Mouse (Mus musculus): Measurements from ENCODE around the gene Kcnip2. TPM values are rescaled to one million over a fixed set of nuclear protein-coding genes. Genes with fewer than 3 reads are reported as not detected.
A peak's percentile ranks its signal among the peaks of the same experiment; 100 is the strongest.

Kcnip2 gene
- polyA plus RNA-seq, 1 experiment from 2014 or later: 0.73 TPM

DNA sequence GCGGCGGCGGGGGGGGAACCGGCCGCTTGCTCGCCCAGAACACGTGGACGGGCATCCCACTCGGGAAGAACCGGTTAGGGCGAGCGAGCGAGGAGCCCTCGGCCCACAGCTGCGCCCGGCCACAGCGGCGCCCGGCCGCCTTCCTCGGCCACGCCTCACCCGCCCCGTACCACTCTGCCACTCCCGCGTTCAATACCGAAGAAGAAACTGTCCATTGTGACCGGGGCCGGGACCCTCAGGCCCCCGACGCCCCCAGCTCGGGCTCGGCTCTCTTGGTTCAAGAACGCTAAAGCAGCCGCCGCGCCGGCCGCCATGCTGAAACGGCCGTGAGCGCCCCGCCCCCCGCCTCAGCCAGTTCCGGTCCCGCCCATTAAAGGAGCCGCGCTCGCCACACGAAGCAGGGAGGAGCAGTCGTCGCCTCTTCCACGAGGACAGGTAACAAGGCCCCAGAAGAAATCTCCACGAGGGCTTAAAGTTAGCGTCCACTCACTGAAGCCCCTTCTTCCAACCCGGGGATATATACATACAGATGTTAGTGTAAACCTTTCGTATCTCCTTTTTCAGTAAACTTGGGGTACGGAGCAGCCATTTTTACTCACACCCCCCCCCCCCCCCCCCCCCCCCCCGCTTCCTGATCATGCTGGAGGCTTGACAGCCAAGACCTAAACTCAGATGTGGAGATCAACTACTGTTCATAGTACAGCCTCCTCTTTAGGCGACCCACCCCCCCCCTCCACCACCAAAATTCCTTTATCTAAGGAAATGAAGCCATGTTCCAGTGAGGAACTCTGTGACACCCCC is 66.4 kb downstream of the Kcnip2 start, which contains the start of gene Npm3:
Gene Npm3, minus strand, starts transcription at position 349 of the 801 bp plus-strand sequence.
- H3K9ac ChIP-seq (ENCODE audit: low read depth, low read length): peak within 1 kb of the TSS; percentile 79
- peak within 1 kb of the TSS; percentile 97 for H3K4me2 ChIP-seq (replicated peaks; ENCODE audit: low read depth, low read length)
- DNase-seq (ENCODE audit: low spot score) (peak; percentile 93), ATAC-seq (ENCODE audit: low FRiP score) (peak; percentile 84)
- peaks cover 24% of the 10 kb centered on the region for H3K27me3 ChIP-seq (ENCODE audit: control insufficient read depth, insufficient read depth, low read length)
- WGBS: under 1% methylated on average over 56 of the region's 60 CpGs
- peaks cover 10% of the 10 kb centered on the region for H3K36me3 ChIP-seq (ENCODE audit: control insufficient read depth, insufficient read depth, low read length)
- H3K4me1 ChIP-seq (replicated peaks; ENCODE audit: control insufficient read depth, insufficient read depth, low read length): peaks cover 6% of the 10 kb centered on the region
- no peaks in the 10 kb centered on the region for H3K9me3 ChIP-seq (ENCODE audit: control insufficient read depth, low read length)
- peak within 1 kb of the TSS; percentile 80 for H3K4me3 ChIP-seq (ENCODE audit: low read depth, low read length)
- H3K27ac ChIP-seq (ENCODE audit: low read depth, low read length): no peak within 1 kb of the TSS

DNA sequence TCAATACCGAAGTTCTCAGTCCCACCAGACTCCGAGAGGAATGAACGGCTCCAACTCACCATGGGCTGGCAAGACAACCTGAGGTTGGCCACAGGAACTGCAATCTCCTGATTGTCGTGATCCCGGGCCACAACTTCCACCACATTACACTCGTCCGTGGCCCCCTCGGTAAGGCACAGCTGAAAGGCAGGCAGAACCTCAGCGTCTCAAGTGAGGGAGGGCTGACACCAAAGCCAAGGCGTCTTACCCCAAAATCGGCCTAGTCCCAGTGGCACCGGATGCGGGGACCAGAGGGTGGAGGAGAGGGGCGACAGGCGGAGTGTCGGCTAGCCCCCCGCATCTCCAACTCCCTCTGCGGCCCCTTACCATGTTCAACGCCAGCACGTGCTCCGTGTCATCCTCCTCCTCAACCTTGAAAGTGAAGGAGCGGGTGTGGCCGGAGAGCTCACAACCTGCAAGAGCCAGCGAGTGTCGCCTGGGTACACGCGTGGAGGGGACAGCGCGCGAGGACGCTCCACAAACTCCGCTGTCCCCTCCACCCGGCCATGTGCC is 67.1 kb downstream of the Kcnip2 start:
- Histone ChIP-seq H3K27ac (ENCODE audit: low read depth, low read length) (no peak overlapping the region), H3K36me3 (ENCODE audit: control insufficient read depth, insufficient read depth, low read length) (peaks cover 5% of the 10 kb centered on the region), H3K9me3 (ENCODE audit: control insufficient read depth, low read length) (no peaks in the 10 kb centered on the region), H3K4me3 (ENCODE audit: low read depth, low read length) (peak overlapping the region; percentile 80), H3K27me3 (ENCODE audit: control insufficient read depth, insufficient read depth, low read length) (peaks cover 30% of the 10 kb centered on the region), H3K9ac (ENCODE audit: low read depth, low read length) (peak overlapping the region; percentile 79), H3K4me2 (replicated peaks; ENCODE audit: low read depth, low read length) (peak overlapping the region; percentile 97), H3K4me1 (replicated peaks; ENCODE audit: control insufficient read depth, insufficient read depth, low read length) (peaks cover 6% of the 10 kb centered on the region)
- no peak; the same call in 1 of the 2 replicates for ATAC-seq (ENCODE audit: low FRiP score)
- peak; percentile 41 for DNase-seq (ENCODE audit: low spot score)
- WGBS: 3% methylated on average over 33 of the region's 33 CpGs

DNA sequence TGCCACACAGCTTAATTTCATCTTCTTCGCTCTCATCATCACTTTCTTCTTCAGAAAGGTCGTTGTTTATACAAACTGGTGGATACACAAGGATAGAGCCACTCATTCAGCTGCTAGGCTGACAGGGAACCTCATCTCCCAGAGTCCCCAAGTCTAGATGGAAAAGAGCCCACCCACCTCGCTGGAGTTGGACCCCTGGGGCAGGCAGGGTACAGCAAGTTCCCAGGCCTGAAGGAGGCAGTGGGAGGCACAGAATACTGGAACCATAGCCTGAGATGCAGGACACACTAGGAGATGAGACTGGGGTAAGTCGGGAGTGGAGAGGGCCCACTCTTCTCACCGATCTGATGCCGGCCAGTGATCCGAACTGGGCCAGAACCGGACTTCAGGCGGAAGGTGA is 67.7 kb downstream of the Kcnip2 start:
- DNase-seq (ENCODE audit: low spot score): no peak
- H3K4me2 ChIP-seq (replicated peaks; ENCODE audit: low read depth, low read length): peak overlapping the region; percentile 97
- H3K9ac ChIP-seq (ENCODE audit: low read depth, low read length): no peak overlapping the region
- peaks cover 3% of the 10 kb centered on the region; the same call in 1 of the 2 replicates for H3K36me3 ChIP-seq (ENCODE audit: control insufficient read depth, insufficient read depth, low read length)
- H3K4me3 ChIP-seq (ENCODE audit: low read depth, low read length): no peak overlapping the region
- ATAC-seq (ENCODE audit: low FRiP score): no peak
- peaks cover 36% of the 10 kb centered on the region for H3K27me3 ChIP-seq (ENCODE audit: control insufficient read depth, insufficient read depth, low read length)
- peaks cover 6% of the 10 kb centered on the region for H3K4me1 ChIP-seq (replicated peaks; ENCODE audit: control insufficient read depth, insufficient read depth, low read length)
- H3K27ac ChIP-seq (ENCODE audit: low read depth, low read length): no peak overlapping the region
- no peaks in the 10 kb centered on the region for H3K9me3 ChIP-seq (ENCODE audit: control insufficient read depth, low read length)
- 55% methylated on average over 9 of the region's 9 CpGs for WGBS

DNA sequence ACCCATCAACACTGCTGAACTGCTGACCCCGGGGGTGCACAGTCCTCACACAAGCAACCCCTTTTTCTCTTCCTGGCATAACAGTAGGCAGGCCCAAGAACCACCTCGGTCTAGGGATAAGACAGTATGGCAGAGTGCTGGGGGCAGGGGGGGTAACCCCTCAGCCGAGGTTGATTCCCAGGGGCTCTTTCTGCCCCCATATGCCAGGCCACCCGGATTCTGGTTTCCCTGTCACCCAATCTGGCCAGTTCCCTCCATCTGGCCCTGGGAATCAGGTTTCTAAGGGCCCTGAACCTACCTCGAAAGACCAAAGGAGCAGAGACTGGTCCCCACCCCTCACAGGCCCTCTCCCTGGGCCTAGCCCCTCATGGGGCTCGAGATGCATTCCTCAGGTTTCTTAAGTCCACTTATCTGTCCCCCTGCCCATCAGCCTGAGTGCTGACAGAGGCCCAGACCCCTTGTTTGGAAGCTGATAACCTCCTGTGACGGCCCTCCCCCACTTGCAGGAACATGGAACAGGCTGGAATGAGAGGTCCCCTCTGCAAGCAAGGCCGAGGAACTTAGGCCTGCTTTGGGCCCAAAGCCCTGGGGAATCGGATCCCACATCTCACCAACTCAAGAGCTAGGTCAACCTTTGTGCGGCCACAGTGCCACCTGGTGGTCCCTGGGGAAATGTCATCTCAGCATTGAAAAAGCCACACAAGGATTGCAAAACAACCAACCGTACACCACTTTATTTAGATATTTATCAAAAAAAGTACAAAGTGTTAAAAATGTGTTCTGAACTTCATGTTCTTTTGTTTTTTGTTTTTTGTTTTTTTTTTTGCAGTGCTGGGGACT is 68.6 kb downstream of the Kcnip2 start:
- peaks cover 45% of the 10 kb centered on the region for H3K27me3 ChIP-seq (ENCODE audit: control insufficient read depth, insufficient read depth, low read length)
- H3K9me3 ChIP-seq (ENCODE audit: control insufficient read depth, low read length): no peaks in the 10 kb centered on the region
- WGBS: 36% methylated on average over 11 of the region's 11 CpGs
- DNase-seq (ENCODE audit: low spot score) (peak; percentile 91), ATAC-seq (ENCODE audit: low FRiP score) (no peak)
- H3K4me3 ChIP-seq (ENCODE audit: low read depth, low read length): no peak overlapping the region
- no peak overlapping the region for H3K9ac ChIP-seq (ENCODE audit: low read depth, low read length)
- H3K4me2 ChIP-seq (replicated peaks; ENCODE audit: low read depth, low read length): no peak overlapping the region
- H3K36me3 ChIP-seq (ENCODE audit: control insufficient read depth, insufficient read depth, low read length): peaks cover 3% of the 10 kb centered on the region; the same call in 1 of the 2 replicates
- peaks cover 11% of the 10 kb centered on the region for H3K4me1 ChIP-seq (replicated peaks; ENCODE audit: control insufficient read depth, insufficient read depth, low read length)
- no peak overlapping the region for H3K27ac ChIP-seq (ENCODE audit: low read depth, low read length)

DNA sequence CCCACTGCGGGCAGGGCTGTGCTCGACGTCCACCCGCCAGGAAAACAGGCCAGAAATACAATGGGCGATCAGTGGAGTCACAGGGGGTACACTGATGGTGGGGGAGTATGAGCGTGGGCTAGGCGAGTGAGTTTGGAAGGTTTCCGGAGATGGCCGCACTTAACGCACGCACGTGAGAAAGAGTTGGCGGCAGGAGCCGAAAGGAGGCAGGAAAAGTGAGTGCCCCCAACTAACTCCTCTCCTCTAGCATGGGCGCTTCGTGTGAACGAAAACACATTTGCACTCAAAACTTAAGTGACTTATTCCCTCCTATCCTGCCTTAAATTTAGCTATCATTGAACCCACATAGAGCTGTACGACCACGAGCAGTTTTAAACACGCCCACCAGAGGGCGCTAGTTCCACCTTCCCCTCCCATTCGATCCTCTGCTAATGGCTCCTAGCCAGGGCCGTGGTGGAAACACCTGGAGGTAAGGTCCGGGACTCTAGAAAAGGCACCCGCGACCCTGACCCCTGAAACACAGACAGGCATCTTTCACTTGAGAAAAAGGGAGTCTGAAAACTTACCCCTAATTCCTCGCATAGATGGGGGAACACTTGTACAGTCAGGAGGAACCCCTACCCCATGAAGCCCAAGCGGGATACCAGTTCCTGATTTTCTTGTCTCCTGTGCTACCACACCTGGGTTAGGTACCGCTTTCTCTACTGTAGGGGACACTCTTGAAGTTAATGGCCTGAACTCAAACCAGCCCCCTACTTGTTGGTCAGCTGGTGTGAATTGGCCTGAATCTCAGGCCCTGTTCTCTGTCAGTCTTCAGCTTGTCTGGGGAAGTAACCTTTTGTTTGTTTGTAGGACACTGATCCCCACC is 69.5 kb downstream of the Kcnip2 start:
- ATAC-seq (ENCODE audit: low FRiP score) (peak; percentile 58; the same call in 1 of the 2 replicates), DNase-seq (ENCODE audit: low spot score) (peak; percentile 87)
- Histone ChIP-seq H3K4me1 (replicated peaks; ENCODE audit: control insufficient read depth, insufficient read depth, low read length) (peaks cover 11% of the 10 kb centered on the region), H3K27ac (ENCODE audit: low read depth, low read length) (no peak overlapping the region), H3K9me3 (ENCODE audit: control insufficient read depth, low read length) (no peaks in the 10 kb centered on the region), H3K27me3 (ENCODE audit: control insufficient read depth, insufficient read depth, low read length) (peaks cover 54% of the 10 kb centered on the region), H3K36me3 (ENCODE audit: control insufficient read depth, insufficient read depth, low read length) (no peaks in the 10 kb centered on the region; the same call in 1 of the 2 replicates), H3K4me2 (replicated peaks; ENCODE audit: low read depth, low read length) (no peak overlapping the region), H3K9ac (ENCODE audit: low read depth, low read length) (no peak overlapping the region), H3K4me3 (ENCODE audit: low read depth, low read length) (no peak overlapping the region)
- WGBS: 7% methylated on average over 29 of the region's 29 CpGs

DNA sequence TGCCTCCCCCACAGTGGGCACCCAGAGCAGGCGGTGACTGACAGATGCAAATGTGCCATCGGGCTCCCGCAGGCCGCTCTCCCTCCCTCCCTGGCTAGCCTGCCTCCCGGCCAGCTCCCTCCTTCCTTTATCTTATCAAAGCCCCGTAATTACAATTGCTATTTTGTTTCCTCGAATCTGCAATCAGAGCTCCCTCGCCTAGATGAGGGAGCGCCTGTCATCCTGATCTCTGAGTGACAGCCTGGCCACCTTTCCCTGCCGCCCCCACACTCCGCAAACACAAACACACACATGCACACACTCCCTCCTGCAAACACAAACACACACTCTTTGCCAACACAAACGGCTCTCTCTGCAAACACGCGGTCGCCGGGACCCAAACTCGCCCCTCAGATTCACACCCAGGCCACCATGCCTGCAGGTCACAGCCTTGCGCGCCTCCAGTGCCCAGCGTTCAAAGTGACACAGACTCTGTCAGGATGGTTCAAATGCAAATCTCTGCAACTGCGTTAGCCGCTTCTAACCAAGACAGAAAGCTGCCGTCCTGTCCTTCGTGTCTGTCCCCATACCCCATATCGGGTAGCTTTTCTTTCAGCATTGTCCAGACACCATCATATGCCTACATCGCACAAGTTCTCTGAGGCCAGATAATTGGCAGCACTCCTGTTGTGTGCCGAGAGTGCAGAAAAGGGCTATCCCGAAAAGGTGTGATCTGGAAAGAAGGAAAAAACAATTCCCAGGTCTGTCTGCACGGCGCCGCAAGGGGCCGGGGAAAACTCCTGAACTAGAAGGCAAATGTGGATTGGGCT is 70.3 kb downstream of the Kcnip2 start:
- Histone ChIP-seq H3K9ac (ENCODE audit: low read depth, low read length) (no peak overlapping the region), H3K27ac (ENCODE audit: low read depth, low read length) (no peak overlapping the region), H3K4me1 (replicated peaks; ENCODE audit: control insufficient read depth, insufficient read depth, low read length) (peaks cover 11% of the 10 kb centered on the region), H3K4me2 (replicated peaks; ENCODE audit: low read depth, low read length) (no peak overlapping the region), H3K36me3 (ENCODE audit: control insufficient read depth, insufficient read depth, low read length) (no peaks in the 10 kb centered on the region), H3K9me3 (ENCODE audit: control insufficient read depth, low read length) (no peaks in the 10 kb centered on the region), H3K4me3 (ENCODE audit: low read depth, low read length) (no peak overlapping the region), H3K27me3 (ENCODE audit: control insufficient read depth, insufficient read depth, low read length) (peaks cover 62% of the 10 kb centered on the region)
- no peak for ATAC-seq (ENCODE audit: low FRiP score)
- peak; percentile 49 for DNase-seq (ENCODE audit: low spot score)
- 1% methylated on average over 32 of the region's 32 CpGs for WGBS

DNA sequence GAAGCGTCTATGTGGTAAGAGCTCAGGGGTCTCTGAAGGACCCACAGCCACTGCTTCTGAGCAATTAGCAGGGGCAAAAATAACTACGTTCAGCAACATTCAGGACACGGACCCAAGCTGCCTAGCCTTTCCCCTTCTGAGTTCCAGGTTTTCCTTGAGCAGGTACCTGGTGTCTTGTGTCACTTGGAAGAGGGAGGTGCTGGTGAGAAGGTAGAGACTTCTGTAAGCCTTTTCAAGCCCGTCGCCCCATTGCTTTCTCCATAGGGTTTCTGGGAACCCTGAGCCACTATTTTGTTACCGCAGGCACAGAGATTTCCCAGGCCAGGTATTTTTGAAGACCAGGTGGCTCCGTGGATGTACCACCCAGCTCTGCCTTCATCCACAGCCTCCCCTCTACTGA is 72.2 kb downstream of the Kcnip2 start:
- peaks cover 77% of the 10 kb centered on the region for H3K27me3 ChIP-seq (ENCODE audit: control insufficient read depth, insufficient read depth, low read length)
- 16% methylated on average over 7 of the region's 7 CpGs for WGBS
- H3K9ac ChIP-seq (ENCODE audit: low read depth, low read length): no peak overlapping the region
- H3K4me2 ChIP-seq (replicated peaks; ENCODE audit: low read depth, low read length): no peak overlapping the region
- no peak for ATAC-seq (ENCODE audit: low FRiP score)
- H3K4me1 ChIP-seq (replicated peaks; ENCODE audit: control insufficient read depth, insufficient read depth, low read length): peaks cover 9% of the 10 kb centered on the region
- no peak overlapping the region for H3K27ac ChIP-seq (ENCODE audit: low read depth, low read length)
- no peak overlapping the region for H3K4me3 ChIP-seq (ENCODE audit: low read depth, low read length)
- H3K36me3 ChIP-seq (ENCODE audit: control insufficient read depth, insufficient read depth, low read length): no peaks in the 10 kb centered on the region
- no peak for DNase-seq (ENCODE audit: low spot score)
- no peaks in the 10 kb centered on the region for H3K9me3 ChIP-seq (ENCODE audit: control insufficient read depth, low read length)

Measured in hindbrain, embryonic 11.5 days (tissue).